Comparison of ENCODE assay signal across 8 mouse cellular contexts in the genomic region with DNA sequence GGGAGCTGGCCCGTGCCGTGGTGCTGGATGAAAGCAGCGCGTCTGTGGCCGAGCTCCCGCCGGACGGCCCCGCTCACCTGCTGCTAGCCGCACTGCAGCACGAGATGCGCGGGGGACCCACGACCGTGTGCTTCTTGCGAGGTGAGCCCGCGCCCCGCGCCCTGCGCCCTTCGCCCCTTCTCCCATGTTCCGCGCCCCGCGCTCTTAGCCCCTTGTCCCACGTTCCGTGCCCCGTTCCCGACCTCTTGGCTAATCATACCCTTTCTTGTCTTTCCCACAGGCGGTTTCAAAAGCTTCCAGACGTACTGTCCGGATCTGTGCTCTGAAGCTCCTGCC. TPM values are rescaled to one million over a fixed set of nuclear protein-coding genes. Genes with fewer than 3 reads are reported as not detected.
DNase-seq lines count a peak whose midpoint lies in the region; ATAC-seq and TF ChIP-seq lines count a peak whose summit lies in the region.

No protein-coding gene starts in this region.

- peak overlapping the region; percentile 93 for H3K4me3 ChIP-seq in spleen, adult 2 months (ENCODE audit: extremely low read depth, insufficient read depth, insufficient read length)
- peak overlapping the region; percentile 59 for H3K4me3 ChIP-seq in limb, embryonic 13.5 days
- peak overlapping the region; percentile 55 for H3K4me3 ChIP-seq in stomach, embryonic 15.5 days (replicated peaks)

- intact Hi-C loops in left cerebral cortex, postnatal 36 days (cut with DNase I), result loop anchor here (10.0 kb wide), 1 partner anchor 172 kb away; no protein-coding TSS in a partner anchor

- no peak for TF ChIP-seq CTCF in spleen, adult 2 months (IDR thresholded peaks at IDR 0.05; ENCODE audit: extremely low read depth, insufficient read depth, insufficient read length, insufficient replicate concordance)

- peaks cover 21% of the 10 kb centered on the region for H3K36me3 ChIP-seq in spleen, adult 2 months (ENCODE audit: control insufficient read depth, insufficient read depth, low read length)
- H3K36me3 ChIP-seq in limb, embryonic 13.5 days, result no peaks in the 10 kb centered on the region
- no peaks in the 10 kb centered on the region for H3K36me3 ChIP-seq in stomach, embryonic 15.5 days

- H3K27me3 ChIP-seq in spleen, adult 2 months (ENCODE audit: control insufficient read depth, insufficient read depth, low read length), result no peaks in the 10 kb centered on the region
- peaks cover 38% of the 10 kb centered on the region for H3K27me3 ChIP-seq in limb, embryonic 13.5 days
- H3K27me3 ChIP-seq in stomach, embryonic 15.5 days (replicated peaks), result peaks cover 32% of the 10 kb centered on the region

- H3K4me1 ChIP-seq in spleen, adult 2 months (ENCODE audit: control insufficient read depth, insufficient read depth, insufficient read length), result peaks cover 32% of the 10 kb centered on the region
- peaks cover 10% of the 10 kb centered on the region for H3K4me1 ChIP-seq in limb, embryonic 13.5 days
- H3K4me1 ChIP-seq in stomach, embryonic 15.5 days, result 0 out of 2 replicates have a peak, but pooled peaks cover 7% of the 10 kb centered on the region

- TF ChIP-seq POLR2A in spleen, adult 2 months (IDR thresholded peaks at IDR 0.05; ENCODE audit: low read depth, low read length), result no peak

- peak overlapping the region; percentile 95 for H3K4me2 ChIP-seq in limb, embryonic 13.5 days (replicated peaks)
- peak overlapping the region; percentile 97 for H3K4me2 ChIP-seq in stomach, embryonic 15.5 days

- WGBS in spleen, adult 2 months, result 1% methylated on average over 33 of the region's 33 CpGs
- 6% methylated on average over 33 of the region's 33 CpGs for WGBS in limb, embryonic 13.5 days
- WGBS in stomach, embryonic 15.5 days, result 3% methylated on average over 31 of the region's 33 CpGs

- peak overlapping the region; percentile 69 for H3K9ac ChIP-seq in limb, embryonic 13.5 days
- H3K9ac ChIP-seq in stomach, embryonic 15.5 days, result peak overlapping the region; percentile 25; the same call in 1 of the 2 replicates

- peak; percentile 48 for ATAC-seq in limb, embryonic 13.5 days (ENCODE audit: low FRiP score, low read depth)
- ATAC-seq in stomach, embryonic 15.5 days (ENCODE audit: insufficient read depth, low FRiP score, low read depth), result no peak

- H3K27ac ChIP-seq in spleen, adult 2 months (ENCODE audit: insufficient read depth, low read length), result peak overlapping the region; percentile 94
- no peak overlapping the region for H3K27ac ChIP-seq in limb, embryonic 13.5 days
- no peak overlapping the region for H3K27ac ChIP-seq in stomach, embryonic 15.5 days

- DNase-seq in embryo, embryonic 10.5 days (ENCODE audit: low spot score), result peak; percentile 16
- no peak for DNase-seq in embryo, embryonic 11 days
- DNase-seq in spleen, adult 2 months (ENCODE audit: low read depth in 1 of 2, low spot score in 2 of 2), result no peak
- no peak for DNase-seq in spleen, postnatal 14 days (ENCODE audit: low spot score in 2 of 2)
- no peak for DNase-seq in right cerebral cortex, postnatal 4 days
- no peak for DNase-seq in left cerebral cortex, postnatal 36 days (ENCODE audit: low spot score in 2 of 2)

- no peaks in the 10 kb centered on the region for H3K9me3 ChIP-seq in limb, embryonic 13.5 days
- H3K9me3 ChIP-seq in stomach, embryonic 15.5 days, result no peaks in the 10 kb centered on the region

RNA-seq across cellular contexts. Expression of gene Dusp2, which starts 0.5 kb away (rescaled TPM):
- polyA plus RNA-seq in spleen, adult 2 months (2012; rRNA removed), result 116 and 178 TPM in 2 replicates
- 4.4 and 4.6 TPM in 2 replicates for polyA plus RNA-seq in limb, embryonic 13.5 days (2015; fragmentation: Nextera tagmentation; extraction: Ambion mirVana)
- 4.5 and 6.4 TPM in 2 replicates for polyA plus RNA-seq in stomach, embryonic 15.5 days (2015; fragmentation: Nextera tagmentation; extraction: Ambion mirVana)
- total RNA-seq in left cerebral cortex, postnatal 36 days (2021), result 1 to 10 TPM; 1.6 to 2.5 TPM

RNA-seq across cellular contexts. Expression of gene Astl, which starts 2.0 kb away (rescaled TPM):
- 0.08 TPM in 2 replicates for polyA plus RNA-seq in spleen, adult 2 months (2012; rRNA removed)
- polyA plus RNA-seq in limb, embryonic 13.5 days (2015; fragmentation: Nextera tagmentation; extraction: Ambion mirVana), result 0.06 and 0.14 TPM in 2 replicates
- polyA plus RNA-seq in stomach, embryonic 15.5 days (2015; fragmentation: Nextera tagmentation; extraction: Ambion mirVana), result not detected in 2 replicates
- total RNA-seq in left cerebral cortex, postnatal 36 days (2021), result not detected

RNA-seq across cellular contexts. Expression of gene Adra2b, which starts 26.5 kb away (rescaled TPM):
- 1.2 and 1.3 TPM in 2 replicates for polyA plus RNA-seq in spleen, adult 2 months (2012; rRNA removed)
- 0.45 and 0.56 TPM in 2 replicates for polyA plus RNA-seq in limb, embryonic 13.5 days (2015; fragmentation: Nextera tagmentation; extraction: Ambion mirVana)
- polyA plus RNA-seq in stomach, embryonic 15.5 days (2015; fragmentation: Nextera tagmentation; extraction: Ambion mirVana), result 2.6 and 3.2 TPM in 2 replicates
- total RNA-seq in left cerebral cortex, postnatal 36 days (2021), result under 1 TPM; 0.25 to 0.97 TPM

Comparison
In these comparisons a context has a peak if more than half of its experiments do, and no peak if none do; other contexts are left out.
1. RNA of gene Dusp2, which starts 0.5 kb away (polyA plus RNA-seq): 116 to 178 TPM in spleen, adult 2 months; 4.5 to 6.4 TPM in stomach, embryonic 15.5 days and 4.4 to 4.6 TPM in limb, embryonic 13.5 days; every median in the first group is over 10 times any median in the second.
2. Peak in every context shown above with its lines, with median percentiles within 50 percentile points of each other: H3K4me3 ChIP-seq.